Mouse (Mus musculus): ENCODE measurements around the gene Phf21b.
"Not testable (repeated sequence)": the region's sequence is repeated elsewhere in the genome, so short reads cannot be mapped to it uniquely, and the experiment has no call there.

Gene Phf21b

GRCm38 (mm10) chr15:84856006-84856995, at the start of gene Phf21b:
Gene Phf21b (minus strand): TSS chr15:84856049.
- peak; percentile 81 for DNase-seq

- no peak for DNase-seq
Observed at GRCm38 (mm10) chr15:84903843-84904385, 48.1 kb upstream of the Phf21b start.

GRCm38 (mm10) chr15:84898077-84898476, 42.2 kb upstream of the Phf21b start:
- DNase-seq, result no peak

GRCm38 (mm10) chr15:84896664-84897063, 40.8 kb upstream of the Phf21b start:
- no peak for DNase-seq

GRCm38 (mm10) chr15:84896216-84896615, 40.4 kb upstream of the Phf21b start:
- DNase-seq, result not testable (repeated sequence)

GRCm38 (mm10) chr15:84891658-84892057, 35.8 kb upstream of the Phf21b start:
- peak; percentile 40 for DNase-seq

- DNase-seq, result no peak
Observed at GRCm38 (mm10) chr15:84891246-84891645, 35.4 kb upstream of the Phf21b start.

- peak; percentile 26 for DNase-seq
Observed at GRCm38 (mm10) chr15:84888066-84888465, 32.2 kb upstream of the Phf21b start.

- peak; percentile 22 for DNase-seq
Observed at GRCm38 (mm10) chr15:84877029-84877815, 21.4 kb upstream of the Phf21b start.

- DNase-seq, result peak; percentile 69
Observed at GRCm38 (mm10) chr15:84873867-84874266, 18.0 kb upstream of the Phf21b start.

- no peak for DNase-seq
Observed at GRCm38 (mm10) chr15:84873079-84873478, 17.2 kb upstream of the Phf21b start.

- DNase-seq, result no peak
Observed at GRCm38 (mm10) chr15:84871802-84872201, 16.0 kb upstream of the Phf21b start.

- peak; percentile 41 for DNase-seq
Observed at GRCm38 (mm10) chr15:84861911-84862310, 6.1 kb upstream of the Phf21b start.

- no peak for DNase-seq
Observed at GRCm38 (mm10) chr15:84857623-84858022, 1.8 kb upstream of the Phf21b start.

- DNase-seq, result no peak
Observed at GRCm38 (mm10) chr15:84854921-84855901, 638 bp downstream of the Phf21b start.

- DNase-seq, result peak; percentile 12
Observed at GRCm38 (mm10) chr15:84854171-84854811, 1.6 kb downstream of the Phf21b start.

GRCm38 (mm10) chr15:84853261-84854137, 2.4 kb downstream of the Phf21b start:
- peak; percentile 78 for DNase-seq

- peak; percentile 68 for DNase-seq
Observed at GRCm38 (mm10) chr15:84852457-84853070, 3.3 kb downstream of the Phf21b start.

- DNase-seq, result no peak
Observed at GRCm38 (mm10) chr15:84850321-84850720, 5.5 kb downstream of the Phf21b start.

GRCm38 (mm10) chr15:84846216-84846615, 9.6 kb downstream of the Phf21b start:
- DNase-seq, result no peak
